Mouse (Mus musculus): ENCODE results near the gene Igfbp7.

The Igfbp7 gene

DNA sequence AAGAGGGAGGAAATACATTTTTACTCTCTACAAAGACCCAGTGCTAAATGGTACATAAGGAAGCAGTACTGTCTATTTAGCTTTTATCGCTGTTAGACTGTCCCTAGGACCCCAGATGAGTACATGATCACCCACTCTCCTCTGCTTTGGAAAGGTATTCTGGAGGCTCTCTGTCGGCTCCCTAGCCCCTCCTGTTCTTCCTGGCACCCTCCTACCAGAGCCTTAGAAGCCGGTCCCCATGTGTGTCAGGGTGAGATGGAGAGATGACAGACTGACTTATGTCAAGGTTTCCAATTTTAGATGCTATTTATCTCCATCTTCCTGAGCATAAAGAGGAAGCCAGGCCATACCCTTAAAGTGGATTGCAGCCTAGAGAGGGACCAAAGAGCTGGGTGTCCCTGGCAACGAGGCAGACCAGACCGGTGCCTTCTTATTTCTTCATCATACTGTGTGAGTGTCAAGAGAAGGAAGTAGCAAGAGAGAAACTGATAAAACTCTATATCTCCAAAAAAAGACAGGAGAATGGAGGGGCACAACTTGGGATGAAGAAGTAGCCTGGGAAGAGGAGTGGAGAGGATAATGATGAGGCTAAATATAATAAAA, 2.3 kb downstream of the Igfbp7 start:
- no peak for DNase-seq (ENCODE audit: low read depth, low spot score)

- DNase-seq (ENCODE audit: low read depth, low spot score) = no peak
Observed at GRCm38 (mm10) chr5:77404941-77405340, 2.9 kb downstream of the Igfbp7 start.

GRCm38 (mm10) chr5:77402901-77403300, 4.9 kb downstream of the Igfbp7 start:
- no peak for DNase-seq (ENCODE audit: low read depth, low spot score)

- no peak for DNase-seq (ENCODE audit: low read depth, low spot score)
Observed at GRCm38 (mm10) chr5:77402137-77402536, 5.7 kb downstream of the Igfbp7 start.

DNA sequence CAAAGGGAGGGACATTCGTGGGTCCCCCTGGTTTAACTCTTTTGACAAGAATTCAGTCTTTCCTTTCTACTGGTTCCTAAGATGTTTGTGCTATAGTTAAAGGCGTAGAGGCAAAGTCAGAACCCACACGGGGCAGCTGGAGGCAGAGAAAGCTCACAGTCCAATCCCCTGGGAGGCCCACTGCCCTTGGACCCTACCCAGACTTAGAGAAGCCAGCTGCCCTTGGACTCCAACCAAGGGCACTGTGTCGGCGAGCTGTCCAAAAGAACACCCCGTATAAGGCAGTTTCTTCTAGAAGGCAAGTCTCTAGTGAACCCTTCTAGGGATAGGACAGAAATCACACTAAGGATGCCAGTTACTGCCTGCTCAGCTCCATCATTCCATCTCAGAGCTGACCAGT, 7.0 kb downstream of the Igfbp7 start:
- no peak for DNase-seq (ENCODE audit: low read depth, low spot score)

GRCm38 (mm10) chr5:77400151-77400550, 7.7 kb downstream of the Igfbp7 start:
- no peak for DNase-seq (ENCODE audit: low read depth, low spot score)

DNA sequence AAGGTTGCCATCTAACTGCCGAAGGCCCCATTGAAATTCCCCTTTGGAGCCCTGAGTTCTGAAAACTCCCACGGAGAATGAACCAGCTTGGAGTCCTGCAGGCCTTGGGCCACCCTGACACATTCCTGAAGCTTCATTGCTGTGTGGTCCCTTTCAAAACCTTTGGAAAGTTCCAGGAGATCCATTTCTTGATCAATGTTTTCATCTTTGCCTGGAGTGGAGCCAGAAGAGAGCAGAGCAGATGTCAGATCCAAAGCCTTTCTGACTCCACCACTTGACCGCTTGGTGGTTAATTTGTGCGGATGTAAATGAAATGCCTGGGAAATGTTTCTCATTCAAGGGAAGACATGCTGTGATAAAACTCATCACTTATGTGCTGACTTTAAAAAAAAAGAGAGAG, 8.8 kb downstream of the Igfbp7 start:
- DNase-seq (ENCODE audit: low read depth, low spot score) = no peak

DNA sequence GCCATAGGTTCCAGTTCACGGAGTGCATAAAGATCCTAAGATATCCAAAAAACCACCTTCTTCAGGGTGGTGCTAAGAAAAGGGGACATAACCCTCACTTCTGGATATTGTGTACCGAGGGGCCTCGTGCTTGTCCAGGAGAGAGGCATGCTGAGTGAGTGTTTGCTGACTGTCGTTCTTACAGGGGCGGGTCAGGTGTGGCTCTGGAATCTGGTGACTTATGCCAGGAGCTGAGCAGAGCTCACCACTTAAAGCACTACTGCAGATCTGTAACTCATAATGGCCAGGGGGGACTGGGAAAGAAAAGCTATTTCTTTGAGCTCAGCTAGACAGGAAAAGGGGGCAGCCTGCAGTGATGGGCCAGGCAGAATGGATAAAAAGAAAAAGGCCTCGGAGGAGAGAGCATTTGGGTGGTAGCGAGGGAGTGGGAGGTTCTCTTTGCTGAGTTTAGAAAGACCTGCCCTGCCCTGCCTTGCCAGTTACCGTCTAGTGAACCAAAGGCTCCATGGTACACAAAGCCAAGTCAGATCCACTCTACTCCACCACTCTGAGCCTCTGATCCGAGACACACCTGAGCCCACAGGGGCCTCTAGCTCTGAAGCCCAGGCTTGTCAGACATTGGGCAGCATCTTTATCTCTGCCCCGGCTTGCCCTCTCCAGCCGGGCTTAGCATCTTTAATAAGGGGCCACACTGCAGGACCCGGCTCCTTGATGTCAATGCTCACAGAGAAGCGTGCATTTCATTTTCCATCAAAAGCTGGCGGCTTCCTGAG, 9.4 kb downstream of the Igfbp7 start:
- no peak for DNase-seq (ENCODE audit: low read depth, low spot score)

- DNase-seq (ENCODE audit: low read depth, low spot score) = no peak
Observed at GRCm38 (mm10) chr5:77393990-77394618, 13.7 kb downstream of the Igfbp7 start.

- DNase-seq (ENCODE audit: low read depth, low spot score) = no peak
Observed at GRCm38 (mm10) chr5:77393094-77393619, 14.7 kb downstream of the Igfbp7 start.

GRCm38 (mm10) chr5:77390272-77390671, 17.6 kb downstream of the Igfbp7 start:
- DNase-seq (ENCODE audit: low read depth, low spot score) = no peak

DNA sequence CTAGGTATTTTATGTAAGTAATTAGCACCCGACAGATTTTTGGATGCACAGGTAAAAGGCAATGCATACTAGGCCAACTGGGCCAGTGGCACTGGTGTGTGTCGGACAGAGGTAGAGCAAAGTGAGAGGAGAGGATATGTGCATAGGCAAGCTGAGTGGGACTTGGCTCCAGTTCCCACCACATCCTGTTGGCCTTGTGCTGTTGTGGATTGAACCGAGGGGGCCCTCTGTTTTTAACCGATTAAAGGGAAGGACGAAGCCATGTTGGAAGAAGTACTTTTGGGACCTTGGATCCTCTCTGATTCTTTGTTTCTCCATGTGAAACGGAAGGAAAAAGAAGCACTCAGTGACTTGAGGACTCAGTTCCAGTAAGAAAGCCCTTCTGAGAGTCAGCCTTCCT, 19.5 kb downstream of the Igfbp7 start:
- DNase-seq (ENCODE audit: low read depth, low spot score) = no peak

- DNase-seq (ENCODE audit: low read depth, low spot score) = no peak
Observed at GRCm38 (mm10) chr5:77387414-77387704, 20.5 kb downstream of the Igfbp7 start.

- DNase-seq (ENCODE audit: low read depth, low spot score) = no peak
Observed at GRCm38 (mm10) chr5:77386596-77387413, 21.0 kb downstream of the Igfbp7 start.

GRCm38 (mm10) chr5:77385900-77386595, 21.8 kb downstream of the Igfbp7 start:
- no peak for DNase-seq (ENCODE audit: low read depth, low spot score)

DNA sequence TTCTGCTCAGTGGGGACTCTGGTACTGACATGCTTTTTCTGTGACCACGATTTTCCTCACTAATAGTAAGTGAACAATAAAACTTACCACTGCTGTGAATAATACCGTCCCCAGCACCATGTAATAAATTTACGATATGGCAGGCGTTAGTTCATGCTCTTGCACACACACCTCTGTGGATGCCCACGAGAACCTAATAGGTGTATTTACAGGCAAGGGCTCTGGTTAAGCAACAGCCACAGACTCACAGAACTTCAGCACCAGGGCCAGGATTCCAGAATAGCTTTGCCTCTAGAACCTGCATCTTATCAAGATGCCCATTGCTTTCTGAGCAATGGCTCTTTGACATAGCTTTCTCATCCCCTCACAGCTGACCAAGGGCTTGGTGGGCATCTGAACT, 22.6 kb downstream of the Igfbp7 start:
- DNase-seq (ENCODE audit: low read depth, low spot score) = no peak

DNA sequence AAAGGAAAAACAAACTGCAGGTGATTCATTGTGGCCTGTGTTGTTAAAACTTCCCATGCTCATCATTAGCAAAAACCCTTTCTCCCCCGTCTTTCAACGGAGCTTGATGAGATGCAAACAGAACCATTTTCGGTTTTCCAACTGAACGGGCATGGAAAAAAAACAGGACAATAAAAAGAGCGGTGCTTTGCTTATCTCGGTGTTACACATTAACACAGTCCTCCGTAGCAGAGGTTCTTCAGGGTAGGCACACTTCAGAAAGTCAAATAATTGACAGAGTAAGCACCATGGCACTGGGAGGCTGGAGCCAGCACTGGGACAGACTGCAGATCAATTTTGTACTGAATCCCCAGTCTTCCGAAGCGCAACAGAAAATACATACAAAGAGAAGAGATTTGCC, 23.1 kb downstream of the Igfbp7 start:
- no peak for DNase-seq (ENCODE audit: low read depth, low spot score)

DNA sequence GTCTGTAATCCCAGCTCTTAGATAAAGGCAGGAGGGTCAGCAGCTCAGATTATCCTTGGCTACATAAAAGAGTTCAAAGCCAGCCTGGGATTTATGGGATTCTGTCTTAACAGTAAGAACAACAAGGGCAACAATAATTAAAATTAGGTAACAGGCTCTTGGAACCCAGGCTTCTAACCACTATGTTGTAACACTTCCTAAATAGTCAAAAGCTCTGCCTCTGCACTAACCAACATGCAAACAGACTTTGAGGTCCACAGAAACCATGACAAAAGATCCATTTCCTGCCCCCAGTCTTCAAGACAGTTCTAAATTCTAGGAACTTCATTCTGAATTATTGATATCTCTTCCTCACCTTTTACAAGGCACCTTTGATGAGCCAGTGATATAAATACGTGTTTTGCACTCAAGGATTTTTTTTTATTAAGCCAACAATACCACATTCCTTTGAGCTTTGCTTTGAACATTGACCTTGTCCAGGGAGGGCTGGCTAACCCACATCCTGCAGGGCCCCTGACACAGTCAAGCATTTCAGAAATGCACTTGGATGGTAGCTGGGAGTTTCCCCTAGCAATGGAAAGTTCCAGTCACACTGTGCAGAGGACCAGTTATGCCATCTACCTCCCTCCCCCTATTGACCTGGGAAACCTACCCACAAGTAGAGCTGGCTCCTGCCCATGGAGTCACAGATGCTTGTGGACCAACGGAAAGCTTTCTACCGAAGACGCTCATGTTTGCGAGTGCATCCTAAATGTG, 23.9 kb downstream of the Igfbp7 start:
- DNase-seq (ENCODE audit: low read depth, low spot score) = no peak

- DNase-seq (ENCODE audit: low read depth, low spot score) = no peak
Observed at GRCm38 (mm10) chr5:77381686-77382085, 26.2 kb downstream of the Igfbp7 start.

DNA sequence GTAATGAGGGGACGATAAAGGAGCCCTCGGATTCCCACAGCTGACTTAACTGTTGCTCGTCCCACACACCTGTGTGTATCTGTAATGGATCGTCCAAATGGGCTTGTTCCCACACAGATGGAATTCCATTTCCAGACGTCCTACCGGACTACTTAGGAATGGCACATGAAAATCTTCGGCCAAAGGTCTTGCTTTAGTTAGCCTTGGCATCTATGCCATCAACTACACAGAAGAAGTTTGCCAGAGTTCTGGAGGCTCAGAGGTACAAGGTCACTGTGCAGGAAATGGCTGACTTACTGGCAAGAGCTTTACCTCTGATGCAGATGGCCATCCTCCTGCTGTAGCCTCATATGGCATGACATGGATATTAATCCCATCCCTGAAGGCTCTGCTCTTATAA, 26.6 kb downstream of the Igfbp7 start:
- DNase-seq (ENCODE audit: low read depth, low spot score) = no peak

All from brain, embryonic 18.5 days (tissue).